Mouse (Mus musculus) intestine, embryonic 15.5 days (tissue): Measurements from ENCODE around the gene Med19. TPM values are rescaled to one million over a fixed set of nuclear protein-coding genes. Genes with fewer than 3 reads are reported as not detected.
"Not testable (repeated sequence)": the region's sequence is repeated elsewhere in the genome, so short reads cannot be mapped to it uniquely, and the experiment has no call there.

Experiments used
- ATAC-seq: fragments of 200-750 bp; cut with Nextera tagmentation; 2 replicates; pipeline ENCODE4 v1.8.0; 2017; ENCODE audit warnings: moderate TSS enrichment, moderate library complexity
- H3K27ac ChIP-seq: fragments of 300-500 bp; sonication (generic); 2 replicates; pipeline ENCODE4 v1.5.1; 2015; ENCODE audit warnings: mild to moderate bottlenecking, inconsistent platforms
- H3K27me3 ChIP-seq: fragments of 300-500 bp; sonication (generic); replicated peaks from 2 replicates; pipeline ENCODE4 v1.6.1; 2015; ENCODE audit warnings: inconsistent platforms
- H3K36me3 ChIP-seq: fragments of 300-500 bp; sonication (generic); 2 replicates; pipeline ENCODE4 v1.6.1; 2015; ENCODE audit warnings: inconsistent platforms
- H3K4me1 ChIP-seq: fragments of 300-500 bp; sonication (generic); replicated peaks from 2 replicates; pipeline ENCODE4 v1.6.1; 2015; ENCODE audit warnings: inconsistent platforms
- H3K4me2 ChIP-seq: fragments of 300-500 bp; sonication (generic); replicated peaks from 2 replicates; pipeline ENCODE4 v1.6.1; 2015; ENCODE audit warnings: mild to moderate bottlenecking, inconsistent platforms
- H3K4me3 ChIP-seq: fragments of 300-500 bp; sonication (generic); replicated peaks from 2 replicates; pipeline ENCODE4 v1.5.1; 2015; ENCODE audit warnings: inconsistent platforms
- H3K9ac ChIP-seq: fragments of 300-500 bp; sonication (generic); 2 replicates; pipeline ENCODE4 v1.6.1; 2015; ENCODE audit warnings: inconsistent platforms
- H3K9me3 ChIP-seq: fragments of 300-500 bp; sonication (generic); 2 replicates; pipeline ENCODE4 v1.6.1; 2016; ENCODE audit warnings: inconsistent platforms
- WGBS: fragments of 180-500 bp; shearing (Covaris S2); methylation state at CpG from one replicate; pipeline ENCODE4 v1.1.7; 2015; 5-methylcytosine and 5-hydroxymethylcytosine counted together
- polyA plus RNA-seq: library from polyadenylated mRNA; unstranded; fragments of >200 nt; fragmentation: Nextera tagmentation; extraction: Ambion mirVana; gene quantifications from 2 replicates; pipeline ENCODE4 v1.2.1, GENCODE M21; 2015

The Med19 gene
- polyA plus RNA-seq, 1 experiment from 2014 or later: 34.7 TPM

DNA sequence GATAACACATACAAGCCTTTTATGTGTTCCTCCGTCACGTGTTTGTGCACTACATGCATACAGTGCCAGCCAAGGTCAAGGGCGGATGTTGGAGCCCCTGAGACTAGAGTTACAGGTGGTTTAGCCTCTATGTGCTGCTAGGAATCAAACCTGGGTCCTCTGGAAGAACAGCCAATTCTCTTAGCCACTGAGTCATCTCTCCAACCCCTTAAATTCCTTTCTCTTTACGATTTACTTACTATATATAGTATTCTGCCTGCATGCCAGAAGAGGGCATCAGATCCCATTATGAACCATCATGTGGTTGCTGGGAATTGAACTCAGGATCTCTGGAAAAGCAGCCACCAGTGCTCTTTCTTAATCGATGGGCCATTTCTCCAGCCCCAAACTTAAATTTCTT, 6.7 kb upstream of the Med19 start:
- not testable (repeated sequence) for H3K4me3 ChIP-seq, H3K27me3 ChIP-seq, H3K9ac ChIP-seq, ATAC-seq, H3K4me2 ChIP-seq, H3K4me1 ChIP-seq, H3K9me3 ChIP-seq, H3K27ac ChIP-seq
- WGBS: 53% methylated on average over 4 of the region's 5 CpGs
- H3K36me3 ChIP-seq: peaks cover 18% of the 10 kb centered on the region

- Histone ChIP-seq H3K4me3 (peak overlapping the region; percentile 58), H3K4me2 (peak overlapping the region; percentile 70), H3K27ac (peak overlapping the region; percentile 56), H3K27me3 (no peaks in the 10 kb centered on the region), H3K4me1 (peaks cover 5% of the 10 kb centered on the region), H3K9ac (peak overlapping the region; percentile 57), H3K9me3 (no peaks in the 10 kb centered on the region), H3K36me3 (peaks cover 15% of the 10 kb centered on the region)
- WGBS: 6% methylated on average over 22 of the region's 22 CpGs
- ATAC-seq: peak; percentile 73
Observed at GRCm38 (mm10) chr2:84677270-84677967, 783 bp upstream of the Med19 start.

DNA sequence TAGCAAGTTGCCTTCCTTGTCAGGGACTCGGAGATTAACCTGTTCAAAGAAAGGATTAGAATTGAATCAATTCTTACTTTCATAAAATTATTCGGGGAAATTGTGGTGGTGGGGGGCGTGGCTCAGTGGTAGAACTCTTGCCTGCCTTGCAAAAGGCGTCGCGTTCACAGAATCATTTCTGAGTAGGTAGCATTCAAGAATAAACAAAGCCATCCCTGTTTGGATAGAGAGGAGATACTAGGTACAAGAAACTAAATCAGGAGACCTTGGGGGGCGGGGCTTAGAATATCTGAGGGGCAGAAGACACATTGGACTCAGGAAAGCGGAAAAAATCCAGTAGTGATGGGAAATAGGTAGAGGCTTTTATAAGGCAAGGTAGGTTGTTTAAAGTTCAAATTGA, 814 bp downstream of the Med19 start, which contains the start of gene Tmx2:
Tmx2 (minus strand) TSS at position 125 of the 400 bp plus-strand sequence.
- H3K27ac ChIP-seq: peak within 1 kb of the TSS; percentile 77
- 12% methylated on average over 8 of the region's 8 CpGs for WGBS
- peaks cover 7% of the 10 kb centered on the region for H3K4me1 ChIP-seq
- no peaks in the 10 kb centered on the region for H3K9me3 ChIP-seq
- H3K36me3 ChIP-seq: peaks cover 8% of the 10 kb centered on the region
- H3K4me3 ChIP-seq: peak within 1 kb of the TSS; percentile 65
- no peak for ATAC-seq
- peak within 1 kb of the TSS; percentile 63 for H3K4me2 ChIP-seq
- peak within 1 kb of the TSS; percentile 74 for H3K9ac ChIP-seq
- H3K27me3 ChIP-seq: no peaks in the 10 kb centered on the region

- WGBS: 65% methylated on average over 6 of the region's 6 CpGs
- Histone ChIP-seq H3K4me2 (no peak overlapping the region), H3K9me3 (no peaks in the 10 kb centered on the region), H3K9ac (no peak overlapping the region), H3K4me1 (peaks cover 3% of the 10 kb centered on the region; the same call in 1 of the 2 replicates), H3K36me3 (peaks cover 14% of the 10 kb centered on the region), H3K4me3 (no peak overlapping the region), H3K27me3 (no peaks in the 10 kb centered on the region), H3K27ac (no peak overlapping the region)
- ATAC-seq: no peak
Observed at GRCm38 (mm10) chr2:84682605-84683183, 4.5 kb downstream of the Med19 start.

- no peak for ATAC-seq
- H3K36me3 ChIP-seq: peaks cover 38% of the 10 kb centered on the region
Observed at GRCm38 (mm10) chr2:84688080-84688844, 10.1 kb downstream of the Med19 start.

GRCm38 (mm10) chr2:84690050-84690449, 11.8 kb downstream of the Med19 start:
- Histone ChIP-seq H3K9me3 (no peaks in the 10 kb centered on the region), H3K4me2 (no peak overlapping the region), H3K27ac (no peak overlapping the region), H3K4me1 (no peaks in the 10 kb centered on the region), H3K36me3 (peaks cover 42% of the 10 kb centered on the region), H3K4me3 (no peak overlapping the region), H3K9ac (no peak overlapping the region), H3K27me3 (no peaks in the 10 kb centered on the region)
- no peak for ATAC-seq
- 93% methylated on average over 12 of the region's 12 CpGs for WGBS

More at GRCm38 (mm10) chr2:84688080-84688844, 10.1 kb downstream of the Med19 start:
- no peaks in the 10 kb centered on the region for H3K9me3 ChIP-seq
- H3K27ac ChIP-seq: no peak overlapping the region
- H3K4me3 ChIP-seq: no peak overlapping the region
- H3K9ac ChIP-seq: no peak overlapping the region
- WGBS: 89% methylated on average over 2 of the region's 2 CpGs
- no peaks in the 10 kb centered on the region for H3K27me3 ChIP-seq
- H3K4me1 ChIP-seq: no peaks in the 10 kb centered on the region
- no peak overlapping the region for H3K4me2 ChIP-seq

DNA sequence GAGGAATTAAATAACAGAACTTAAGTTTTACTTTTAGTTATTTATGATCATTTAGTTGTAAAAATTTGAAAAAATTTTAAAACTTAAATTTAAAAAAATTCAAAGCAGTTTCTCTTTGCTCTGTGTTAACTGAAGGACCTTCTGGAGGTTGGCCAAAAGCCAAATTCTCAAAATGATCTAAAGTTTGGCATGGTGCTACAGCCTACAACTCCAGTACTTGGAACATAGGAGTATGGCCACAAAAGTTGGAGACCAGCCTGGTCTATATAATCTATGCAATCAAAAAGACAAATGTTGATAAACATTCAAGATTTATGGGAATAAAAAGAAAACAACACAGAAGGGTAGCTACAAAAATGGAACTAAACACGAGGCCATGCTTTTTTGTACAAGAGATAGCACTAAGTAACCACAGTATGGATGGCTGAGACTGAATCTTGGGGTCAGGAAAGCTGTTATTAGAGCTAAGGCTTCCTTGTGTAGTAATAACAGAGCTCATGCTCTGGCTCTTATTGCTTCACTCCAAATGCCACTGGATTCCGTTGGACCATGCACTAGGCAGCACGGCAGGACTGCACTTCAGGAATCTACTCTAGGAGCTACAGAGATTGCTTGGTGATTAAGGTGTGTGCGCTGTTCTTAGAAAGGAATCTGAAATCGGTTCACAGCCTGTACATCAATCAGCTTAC, 16.9 kb downstream of the Med19 start:
- peaks cover 25% of the 10 kb centered on the region; the same call in 1 of the 2 replicates for H3K36me3 ChIP-seq
- no peak overlapping the region for H3K9ac ChIP-seq
- H3K4me3 ChIP-seq: no peak overlapping the region
- H3K9me3 ChIP-seq: no peaks in the 10 kb centered on the region
- H3K4me2 ChIP-seq: no peak overlapping the region
- no peak overlapping the region for H3K27ac ChIP-seq
- H3K4me1 ChIP-seq: no peaks in the 10 kb centered on the region
- ATAC-seq: peak; percentile 34; the same call in 1 of the 2 replicates
- 74% methylated on average over 5 of the region's 5 CpGs for WGBS
- no peaks in the 10 kb centered on the region for H3K27me3 ChIP-seq

- Histone ChIP-seq H3K4me3 (no peak overlapping the region), H3K4me2 (no peak overlapping the region), H3K9me3 (no peaks in the 10 kb centered on the region), H3K27me3 (no peaks in the 10 kb centered on the region), H3K36me3 (peaks cover 3% of the 10 kb centered on the region; the same call in 1 of the 2 replicates), H3K4me1 (0 out of 2 replicates have a peak, but pooled peaks cover 2% of the 10 kb centered on the region), H3K9ac (no peak overlapping the region), H3K27ac (no peak overlapping the region)
- WGBS: 94% methylated on average over 1 of the region's 1 CpGs
- no peak for ATAC-seq
Observed at GRCm38 (mm10) chr2:84703497-84703896, 25.3 kb downstream of the Med19 start.

DNA sequence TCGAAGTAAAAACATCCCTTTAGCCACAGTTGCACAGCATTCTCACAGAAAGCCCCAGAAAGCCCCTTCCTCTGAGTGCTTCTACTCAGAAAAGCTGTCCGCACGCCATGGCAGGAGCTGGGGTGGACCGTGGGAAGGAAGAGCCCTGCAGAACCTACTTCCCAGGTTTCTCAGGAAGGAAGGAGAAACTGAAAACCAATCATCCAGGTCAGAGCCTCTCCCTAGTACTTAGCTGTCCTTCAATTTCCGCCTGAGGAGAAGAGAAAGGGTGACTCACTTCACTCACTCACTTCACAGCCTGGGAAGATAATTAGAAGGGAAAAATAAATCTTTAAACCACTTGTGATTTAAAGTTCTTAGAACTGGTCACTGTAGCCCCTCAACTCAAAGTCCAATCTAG, 26.1 kb downstream of the Med19 start:
- Histone ChIP-seq H3K27ac (peak overlapping the region; percentile 54; the same call in 1 of the 2 replicates), H3K9me3 (no peaks in the 10 kb centered on the region), H3K27me3 (no peaks in the 10 kb centered on the region), H3K4me1 (0 out of 2 replicates have a peak, but pooled peaks cover 2% of the 10 kb centered on the region), H3K4me3 (no peak overlapping the region), H3K4me2 (no peak overlapping the region), H3K36me3 (peaks cover 2% of the 10 kb centered on the region; the same call in 1 of the 2 replicates), H3K9ac (no peak overlapping the region)
- ATAC-seq: peak; percentile 59; the same call in 1 of the 2 replicates
- WGBS: 78% methylated on average over 5 of the region's 5 CpGs

DNA sequence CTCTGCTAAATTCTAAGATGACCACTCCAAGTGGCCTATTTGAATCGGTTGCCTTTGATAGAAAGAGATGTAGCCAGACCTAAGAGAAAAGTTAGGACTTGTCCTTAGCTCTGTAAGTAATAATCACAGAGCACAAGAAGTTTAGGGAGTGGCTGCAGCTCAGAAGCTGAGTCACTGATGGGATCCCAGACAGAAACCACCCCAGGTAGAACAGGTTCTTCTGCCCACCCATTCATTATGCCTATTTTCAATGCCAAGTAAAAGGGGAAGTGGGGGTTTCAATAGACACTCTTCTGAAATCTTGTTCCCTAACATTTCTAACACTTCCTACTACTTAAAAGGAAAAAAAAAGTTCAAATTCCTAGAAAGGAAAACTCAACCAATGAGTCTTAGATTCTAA, 27.1 kb downstream of the Med19 start:
- Histone ChIP-seq H3K4me2 (no peak overlapping the region), H3K4me1 (0 out of 2 replicates have a peak, but pooled peaks cover 2% of the 10 kb centered on the region), H3K9ac (no peak overlapping the region), H3K4me3 (no peak overlapping the region), H3K9me3 (no peaks in the 10 kb centered on the region), H3K36me3 (peaks cover 5% of the 10 kb centered on the region), H3K27ac (peak overlapping the region; percentile 44; the same call in 1 of the 2 replicates), H3K27me3 (no peaks in the 10 kb centered on the region)
- peak; percentile 59; the same call in 1 of the 2 replicates for ATAC-seq
- 82% methylated on average over 1 of the region's 1 CpGs for WGBS

DNA sequence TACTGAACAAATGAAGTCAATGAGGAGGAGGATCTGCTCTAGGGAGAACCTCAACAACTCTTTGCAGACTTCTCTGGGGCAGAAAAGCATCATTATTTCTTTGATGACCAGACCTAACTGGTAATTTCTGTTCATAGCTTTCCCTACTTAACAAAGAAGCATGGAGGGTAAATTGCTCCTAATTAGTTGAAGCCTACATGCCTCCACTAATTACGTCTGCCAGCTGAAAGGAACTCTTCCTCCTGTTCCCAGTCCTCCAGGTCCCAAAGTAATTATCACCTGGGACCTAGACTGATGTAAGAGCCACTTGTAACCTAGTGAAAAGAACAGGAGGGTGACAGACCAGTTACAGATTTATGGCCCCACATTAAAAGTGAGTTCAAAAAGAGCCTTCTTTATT, 29.3 kb downstream of the Med19 start:
- Histone ChIP-seq H3K27me3 (no peaks in the 10 kb centered on the region), H3K9ac (no peak overlapping the region), H3K9me3 (no peaks in the 10 kb centered on the region), H3K27ac (no peak overlapping the region), H3K4me2 (no peak overlapping the region), H3K36me3 (peaks cover 6% of the 10 kb centered on the region), H3K4me3 (no peak overlapping the region), H3K4me1 (0 out of 2 replicates have a peak, but pooled peaks cover 2% of the 10 kb centered on the region)
- 49% methylated on average over 1 of the region's 1 CpGs for WGBS
- no peak for ATAC-seq
